ENCODE assay signal across 13 mouse cellular contexts in the genomic region with DNA sequence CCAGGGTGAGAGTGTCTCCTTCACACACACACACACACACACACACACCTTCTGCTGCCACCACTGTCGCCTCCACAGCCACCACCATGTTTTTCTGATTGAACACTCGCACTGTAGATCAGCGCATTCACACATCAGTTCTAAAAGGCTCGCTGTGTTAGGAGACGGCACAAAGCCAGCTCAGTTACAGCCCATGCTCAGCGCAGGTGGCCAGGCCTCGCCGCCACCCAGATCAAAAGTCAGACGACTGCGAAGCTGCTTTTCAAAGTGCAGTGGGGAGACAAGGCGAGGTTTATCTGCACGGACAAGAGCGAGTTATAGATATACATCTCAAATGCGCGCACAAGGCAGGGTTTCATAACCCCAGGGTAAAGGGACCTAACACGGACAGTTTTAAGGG.
A peak's percentile ranks its signal among the peaks of the same experiment; 100 is the strongest.
DNase-seq lines count a peak whose midpoint lies in the region; ATAC-seq and TF ChIP-seq lines count a peak whose summit lies in the region.
"Had no signal": no experiment of that assay in that cellular context is flagged by ENCODE, and none has a peak within 500 bp of the region (broad histone marks: within the 10 kb centered on the region; RNA-seq: fewer than 3 reads in every experiment).

No protein-coding gene starts in this region.

- H3K9ac ChIP-seq in liver, adult 2 months (ENCODE audit: low read depth, low read length): no peak overlapping the region
- no peak overlapping the region for H3K9ac ChIP-seq in liver, embryonic 12.5 days
- no peak overlapping the region for H3K9ac ChIP-seq in embryonic facial prominence, embryonic 11.5 days (replicated peaks; ENCODE audit: low read length)
- no peak overlapping the region for H3K9ac ChIP-seq in kidney, embryonic 16.5 days (replicated peaks; ENCODE audit: low read length)
- H3K9ac ChIP-seq in heart, embryonic 12.5 days: no peak overlapping the region

- ATAC-seq in liver, embryonic 12.5 days: no peak
- no peak for ATAC-seq in embryonic facial prominence, embryonic 11.5 days (replicated peaks; ENCODE audit: insufficient number of reproducible peaks, low FRiP score, low TSS enrichment, low read depth)
- ATAC-seq in kidney, embryonic 16.5 days (ENCODE audit: low FRiP score, low TSS enrichment): 0 out of 2 replicates have a peak, but pooled peaks have one; percentile 31
- ATAC-seq in heart, embryonic 12.5 days (ENCODE audit: insufficient number of reproducible peaks, low FRiP score): no peak
- ATAC-seq: lung, postnatal 0 days had no signal

- H3K4me3 ChIP-seq in liver, adult 2 months (ENCODE audit: insufficient read depth, low read depth, low read length): no peak overlapping the region
- H3K4me3 ChIP-seq in liver, embryonic 12.5 days: no peak overlapping the region
- H3K4me3 ChIP-seq in embryonic facial prominence, embryonic 11.5 days (ENCODE audit: low read depth, low read length): no peak overlapping the region
- no peak overlapping the region for H3K4me3 ChIP-seq in kidney, embryonic 16.5 days (ENCODE audit: low read length)
- no peak overlapping the region for H3K4me3 ChIP-seq in heart, embryonic 12.5 days
- H3K4me3 ChIP-seq in forebrain, embryonic 10.5 days: no peak overlapping the region
- H3K4me3 ChIP-seq: heart, embryonic 10.5 days had no signal

- TF ChIP-seq CTCF in liver, adult 2 months (IDR thresholded peaks at IDR 0.05; ENCODE audit: low read depth, low read length): no peak

- TF ChIP-seq POLR2A in liver, adult 2 months (IDR thresholded peaks at IDR 0.05; ENCODE audit: extremely low read depth, insufficient read depth, low read length): no peak

- 66% methylated on average over 16 of the region's 16 CpGs for WGBS in liver, adult 2 months
- 71% methylated on average over 16 of the region's 16 CpGs for WGBS in liver, embryonic 12.5 days (ENCODE audit: insufficient replicate concordance)
- WGBS in embryonic facial prominence, embryonic 11.5 days: 56% methylated on average over 16 of the region's 16 CpGs
- 67% methylated on average over 16 of the region's 16 CpGs for WGBS in kidney, embryonic 16.5 days
- 88% methylated on average over 16 of the region's 16 CpGs for WGBS in heart, embryonic 12.5 days
- WGBS in forebrain, embryonic 10.5 days: 80% methylated on average over 16 of the region's 16 CpGs

- H3K27me3 ChIP-seq in liver, adult 2 months (ENCODE audit: control insufficient read depth, insufficient read depth, low read length): no peaks in the 10 kb centered on the region
- H3K27me3 ChIP-seq in liver, embryonic 12.5 days (replicated peaks): no peaks in the 10 kb centered on the region
- no peaks in the 10 kb centered on the region for H3K27me3 ChIP-seq in embryonic facial prominence, embryonic 11.5 days (ENCODE audit: control insufficient read depth, insufficient read depth, low read length)
- no peaks in the 10 kb centered on the region for H3K27me3 ChIP-seq in kidney, embryonic 16.5 days (ENCODE audit: insufficient read depth, low read length)
- no peaks in the 10 kb centered on the region for H3K27me3 ChIP-seq in heart, embryonic 12.5 days (replicated peaks)
- no peaks in the 10 kb centered on the region for H3K27me3 ChIP-seq in forebrain, embryonic 10.5 days (ENCODE audit: poor library complexity, severe bottlenecking)

- DNase-seq in liver, adult 2 months (ENCODE audit: extremely low read depth, low read depth, low spot score): peak; percentile 12
- DNase-seq in embryonic facial prominence, embryonic 11.5 days (ENCODE audit: low spot score): peak; percentile 43
- peak; percentile 42 for DNase-seq in thymus, postnatal 14 days
- no peak for DNase-seq in urinary bladder, adult 2 months (ENCODE audit: low spot score)
- DNase-seq in forebrain, embryonic 10.5 days (ENCODE audit: extremely low spot score, low spot score): no peak
- DNase-seq: cerebellum, adult 11 months; liver had no signal

- no peak overlapping the region for H3K27ac ChIP-seq in liver, adult 2 months (replicated peaks; ENCODE audit: insufficient read depth, low read depth, low read length)
- no peak overlapping the region for H3K27ac ChIP-seq in liver, embryonic 12.5 days
- H3K27ac ChIP-seq in embryonic facial prominence, embryonic 11.5 days (replicated peaks; ENCODE audit: low read depth, low read length): no peak overlapping the region
- no peak overlapping the region for H3K27ac ChIP-seq in kidney, embryonic 16.5 days (ENCODE audit: low read length)
- H3K27ac ChIP-seq in heart, embryonic 12.5 days (ENCODE audit: poor library complexity, severe bottlenecking): no peak overlapping the region
- no peak overlapping the region for H3K27ac ChIP-seq in forebrain, embryonic 10.5 days
- H3K27ac ChIP-seq: heart, embryonic 10.5 days; stomach, postnatal 0 days had no signal

- H3K4me2 ChIP-seq in liver, embryonic 12.5 days: no peak overlapping the region
- no peak overlapping the region for H3K4me2 ChIP-seq in embryonic facial prominence, embryonic 11.5 days (ENCODE audit: low read depth, low read length)
- H3K4me2 ChIP-seq in kidney, embryonic 16.5 days (replicated peaks; ENCODE audit: low read depth, low read length): no peak overlapping the region
- no peak overlapping the region for H3K4me2 ChIP-seq in heart, embryonic 12.5 days

- no peaks in the 10 kb centered on the region for H3K9me3 ChIP-seq in liver, embryonic 12.5 days (replicated peaks)
- H3K9me3 ChIP-seq in embryonic facial prominence, embryonic 11.5 days (replicated peaks; ENCODE audit: control insufficient read depth, low read length): no peaks in the 10 kb centered on the region
- no peaks in the 10 kb centered on the region for H3K9me3 ChIP-seq in kidney, embryonic 16.5 days (ENCODE audit: low read length)
- H3K9me3 ChIP-seq in heart, embryonic 12.5 days (replicated peaks): no peaks in the 10 kb centered on the region
- H3K9me3 ChIP-seq in forebrain, embryonic 10.5 days: no peaks in the 10 kb centered on the region
- H3K9me3 ChIP-seq: heart, embryonic 10.5 days had no signal

- no peaks in the 10 kb centered on the region for H3K79me2 ChIP-seq in liver, adult 2 months (ENCODE audit: control insufficient read depth, insufficient read depth, low read length)

- peaks cover 11% of the 10 kb centered on the region for H3K4me1 ChIP-seq in liver, adult 2 months (ENCODE audit: control insufficient read depth, insufficient read depth, low read length)
- H3K4me1 ChIP-seq in liver, embryonic 12.5 days: no peaks in the 10 kb centered on the region
- H3K4me1 ChIP-seq in embryonic facial prominence, embryonic 11.5 days (ENCODE audit: control insufficient read depth, insufficient read depth, low read length): no peaks in the 10 kb centered on the region
- H3K4me1 ChIP-seq in kidney, embryonic 16.5 days (ENCODE audit: insufficient read depth, low read length): peaks cover 21% of the 10 kb centered on the region
- peaks cover 15% of the 10 kb centered on the region; the same call in 1 of the 2 replicates for H3K4me1 ChIP-seq in heart, embryonic 12.5 days (replicated peaks)
- peaks cover 11% of the 10 kb centered on the region; the same call in 1 of the 2 replicates for H3K4me1 ChIP-seq in forebrain, embryonic 10.5 days

- H3K36me3 ChIP-seq in liver, adult 2 months (ENCODE audit: control insufficient read depth, insufficient read depth, low read length): no peaks in the 10 kb centered on the region
- H3K36me3 ChIP-seq in liver, embryonic 12.5 days: peaks cover 13% of the 10 kb centered on the region; the same call in 1 of the 2 replicates
- H3K36me3 ChIP-seq in embryonic facial prominence, embryonic 11.5 days (replicated peaks; ENCODE audit: control insufficient read depth, insufficient read depth, low read depth, low read length): no peaks in the 10 kb centered on the region
- H3K36me3 ChIP-seq in kidney, embryonic 16.5 days (ENCODE audit: insufficient read depth, low read length): no peaks in the 10 kb centered on the region; the same call in 1 of the 2 replicates
- no peaks in the 10 kb centered on the region for H3K36me3 ChIP-seq in heart, embryonic 12.5 days
- H3K36me3 ChIP-seq in forebrain, embryonic 10.5 days (replicated peaks): peaks cover 8% of the 10 kb centered on the region
- H3K36me3 ChIP-seq: heart, embryonic 10.5 days had no signal

Comparison
In these comparisons a context has a peak if more than half of its experiments do, and no peak if none do; other contexts are left out.
1. DNase-seq: peak in liver, adult 2 months (single experiment), embryonic facial prominence, embryonic 11.5 days (single experiment) and thymus, postnatal 14 days (single experiment); none in urinary bladder, adult 2 months (single experiment) and forebrain, embryonic 10.5 days (single experiment).